24 mouse cellular contexts compared by ENCODE assay signal in genomic region chr1:178915056-178915455, GRCm38 (mm10).
DNase-seq lines count a peak whose midpoint lies in the region; ATAC-seq and TF ChIP-seq lines count a peak whose summit lies in the region.
"Had no signal": no experiment of that assay in that cellular context is flagged by ENCODE, and none has a peak within 500 bp of the region (broad histone marks: within the 10 kb centered on the region; RNA-seq: fewer than 3 reads in every experiment).

No protein-coding gene starts in this region.

- no peak overlapping the region for H3K9ac ChIP-seq in forebrain, embryonic 13.5 days
- H3K9ac ChIP-seq: embryonic facial prominence, embryonic 15.5 days; forebrain, embryonic 12.5 days; hindbrain, embryonic 14.5 days had no signal

- H3K9me3 ChIP-seq in forebrain, embryonic 10.5 days, result no peaks in the 10 kb centered on the region
- H3K9me3 ChIP-seq in forebrain, embryonic 13.5 days (replicated peaks), result no peaks in the 10 kb centered on the region
- H3K9me3 ChIP-seq in E14TG2a.4 (ENCODE audit: low read length), result no peaks in the 10 kb centered on the region
- no peaks in the 10 kb centered on the region for H3K9me3 ChIP-seq in limb, embryonic 10.5 days (replicated peaks)
- H3K9me3 ChIP-seq: embryonic facial prominence, embryonic 15.5 days; forebrain, embryonic 12.5 days had no signal

- WGBS in forebrain, embryonic 10.5 days, result 52% methylated on average over 12 of the region's 12 CpGs
- WGBS in forebrain, embryonic 13.5 days, result 54% methylated on average over 12 of the region's 12 CpGs
- 86% methylated on average over 12 of the region's 12 CpGs for WGBS in limb, embryonic 10.5 days

- 0 out of 2 replicates have a peak overlapping the region, but pooled peaks have one; percentile 6 for H3K27ac ChIP-seq in forebrain, embryonic 10.5 days
- no peak overlapping the region for H3K27ac ChIP-seq in forebrain, embryonic 13.5 days
- 0 out of 2 replicates have a peak overlapping the region, but pooled peaks have one; percentile 0 for H3K27ac ChIP-seq in limb, embryonic 10.5 days
- H3K27ac ChIP-seq: embryonic facial prominence, embryonic 15.5 days; forebrain, embryonic 12.5 days; hindbrain, embryonic 14.5 days; hindbrain, postnatal 0 days had no signal

- H3K4me3 ChIP-seq in forebrain, embryonic 10.5 days, result no peak overlapping the region
- H3K4me3 ChIP-seq in forebrain, embryonic 13.5 days, result no peak overlapping the region
- peak overlapping the region; percentile 7; the same call in 1 of the 2 replicates for H3K4me3 ChIP-seq in E14TG2a.4 (replicated peaks; ENCODE audit: low read length)
- H3K4me3 ChIP-seq in limb, embryonic 10.5 days, result no peak overlapping the region
- H3K4me3 ChIP-seq: embryonic facial prominence, embryonic 15.5 days; forebrain, embryonic 12.5 days had no signal

- no peak for TF ChIP-seq CTCF in E14TG2a.4 (conservative IDR thresholded peaks at IDR 0.05; ENCODE audit: low read length)

- H3K4me2 ChIP-seq in forebrain, embryonic 13.5 days, result no peak overlapping the region
- H3K4me2 ChIP-seq: embryonic facial prominence, embryonic 15.5 days; forebrain, embryonic 12.5 days; heart, embryonic 11.5 days; hindbrain, embryonic 14.5 days had no signal

- no peak for DNase-seq in forebrain, embryonic 10.5 days (ENCODE audit: extremely low spot score, low spot score)
- peak; percentile 77 for DNase-seq in ZHBTc4 (ENCODE audit: low read depth, low spot score)
- DNase-seq in limb, embryonic 10.5 days (ENCODE audit: low spot score), result no peak
- no peak for DNase-seq in urinary bladder, postnatal 36 days (ENCODE audit: low spot score in 2 of 2)
- DNase-seq in right cerebral cortex, postnatal 25 days, result no peak
- DNase-seq: adrenal gland, postnatal 10 days; adrenal gland, postnatal 36 days; cerebellum, adult 11 months; cerebellum, adult 2 months; cerebellum, postnatal 36 days; embryo, embryonic 11 days; gastrocnemius, postnatal 14 days; heart, adult 11 months had no signal

- H3K4me1 ChIP-seq in forebrain, embryonic 10.5 days, result peaks cover 16% of the 10 kb centered on the region
- H3K4me1 ChIP-seq in forebrain, embryonic 13.5 days, result peaks cover 29% of the 10 kb centered on the region
- H3K4me1 ChIP-seq in E14TG2a.4 (replicated peaks; ENCODE audit: low read depth, low read length), result peaks cover 35% of the 10 kb centered on the region
- H3K4me1 ChIP-seq in limb, embryonic 10.5 days, result peaks cover 45% of the 10 kb centered on the region

- peaks cover 46% of the 10 kb centered on the region for H3K27me3 ChIP-seq in forebrain, embryonic 10.5 days (ENCODE audit: poor library complexity, severe bottlenecking)
- H3K27me3 ChIP-seq in forebrain, embryonic 13.5 days, result peaks cover 36% of the 10 kb centered on the region
- H3K27me3 ChIP-seq in E14TG2a.4 (ENCODE audit: insufficient read depth, low read length), result peaks cover 72% of the 10 kb centered on the region
- peaks cover 26% of the 10 kb centered on the region for H3K27me3 ChIP-seq in limb, embryonic 10.5 days (ENCODE audit: low read depth, poor library complexity, severe bottlenecking)

- ATAC-seq in forebrain, embryonic 13.5 days, result no peak
- no peak for ATAC-seq in cerebellum, adult (ENCODE audit: insufficient number of reproducible peaks, low FRiP score, low TSS enrichment)
- ATAC-seq: forebrain, embryonic 16.5 days; inflammation-experienced regulatory T-cells, adult 6 months; intestine, embryonic 16.5 days had no signal

- peaks cover 22% of the 10 kb centered on the region for H3K36me3 ChIP-seq in forebrain, embryonic 10.5 days (replicated peaks)
- H3K36me3 ChIP-seq in forebrain, embryonic 13.5 days (ENCODE audit: poor library complexity, severe bottlenecking), result peaks cover 16% of the 10 kb centered on the region; the same call in 1 of the 2 replicates
- H3K36me3 ChIP-seq in E14TG2a.4 (ENCODE audit: insufficient read depth, low read length), result no peaks in the 10 kb centered on the region
- H3K36me3 ChIP-seq in limb, embryonic 10.5 days, result peaks cover 65% of the 10 kb centered on the region
- H3K36me3 ChIP-seq: forebrain, embryonic 12.5 days had no signal
